Mouse (Mus musculus): Measurements from ENCODE around the gene Mcub. TPM values are rescaled to one million over a fixed set of nuclear protein-coding genes. Genes with fewer than 3 reads are reported as not detected.

Mcub gene
- polyA plus RNA-seq, 1 experiment from 2014 or later, result 2.6 TPM

- no peak overlapping the region for H3K27ac ChIP-seq
- no peaks in the 10 kb centered on the region for H3K4me1 ChIP-seq
- 76% methylated on average over 5 of the region's 5 CpGs for WGBS
- no peak for ATAC-seq (ENCODE audit: low FRiP score, low read depth)
- no peak overlapping the region for H3K4me2 ChIP-seq (replicated peaks)
- no peak overlapping the region for H3K4me3 ChIP-seq
- H3K9me3 ChIP-seq, result no peaks in the 10 kb centered on the region
- H3K9ac ChIP-seq, result no peak overlapping the region
- H3K36me3 ChIP-seq, result no peaks in the 10 kb centered on the region
- H3K27me3 ChIP-seq (replicated peaks), result no peaks in the 10 kb centered on the region
Measured at GRCm38 (mm10) chr3:129946217-129946914, 23.6 kb downstream of the Mcub start.

GRCm38 (mm10) chr3:129943813-129944212 lies 26.2 kb downstream of the Mcub start:
- Histone ChIP-seq H3K4me1 (no peaks in the 10 kb centered on the region), H3K4me2 (replicated peaks) (no peak overlapping the region), H3K27me3 (replicated peaks) (no peaks in the 10 kb centered on the region), H3K9me3 (no peaks in the 10 kb centered on the region), H3K4me3 (no peak overlapping the region), H3K36me3 (no peaks in the 10 kb centered on the region), H3K9ac (no peak overlapping the region), H3K27ac (no peak overlapping the region)
- 80% methylated on average over 4 of the region's 4 CpGs for WGBS
- no peak for ATAC-seq (ENCODE audit: low FRiP score, low read depth)

- Histone ChIP-seq H3K4me1 (no peaks in the 10 kb centered on the region), H3K36me3 (no peaks in the 10 kb centered on the region), H3K9ac (no peak overlapping the region), H3K4me3 (no peak overlapping the region), H3K9me3 (no peaks in the 10 kb centered on the region), H3K27me3 (replicated peaks) (no peaks in the 10 kb centered on the region), H3K27ac (no peak overlapping the region), H3K4me2 (replicated peaks) (no peak overlapping the region)
- no peak for ATAC-seq (ENCODE audit: low FRiP score, low read depth)
- 97% methylated on average over 1 of the region's 1 CpGs for WGBS
Measured at GRCm38 (mm10) chr3:129941291-129941690, 28.7 kb downstream of the Mcub start.

GRCm38 (mm10) chr3:129940780-129941179 lies 29.2 kb downstream of the Mcub start:
- WGBS, result 91% methylated on average over 2 of the region's 2 CpGs
- no peaks in the 10 kb centered on the region for H3K4me1 ChIP-seq
- H3K9ac ChIP-seq, result no peak overlapping the region
- no peak overlapping the region for H3K27ac ChIP-seq
- H3K4me3 ChIP-seq, result no peak overlapping the region
- ATAC-seq (ENCODE audit: low FRiP score, low read depth), result no peak
- no peaks in the 10 kb centered on the region for H3K27me3 ChIP-seq (replicated peaks)
- H3K9me3 ChIP-seq, result no peaks in the 10 kb centered on the region
- H3K36me3 ChIP-seq, result no peaks in the 10 kb centered on the region
- no peak overlapping the region for H3K4me2 ChIP-seq (replicated peaks)

- Histone ChIP-seq H3K9ac (no peak overlapping the region), H3K9me3 (no peaks in the 10 kb centered on the region), H3K36me3 (no peaks in the 10 kb centered on the region), H3K4me1 (no peaks in the 10 kb centered on the region), H3K27me3 (replicated peaks) (no peaks in the 10 kb centered on the region), H3K27ac (no peak overlapping the region), H3K4me2 (replicated peaks) (no peak overlapping the region), H3K4me3 (no peak overlapping the region)
- no peak for ATAC-seq (ENCODE audit: low FRiP score, low read depth)
- 62% methylated on average over 7 of the region's 7 CpGs for WGBS
Measured at GRCm38 (mm10) chr3:129939058-129939457, 30.9 kb downstream of the Mcub start.

- Histone ChIP-seq H3K4me2 (replicated peaks) (no peak overlapping the region), H3K27me3 (replicated peaks) (no peaks in the 10 kb centered on the region), H3K36me3 (no peaks in the 10 kb centered on the region), H3K9me3 (no peaks in the 10 kb centered on the region), H3K4me3 (no peak overlapping the region), H3K27ac (no peak overlapping the region), H3K4me1 (no peaks in the 10 kb centered on the region), H3K9ac (no peak overlapping the region)
- ATAC-seq (ENCODE audit: low FRiP score, low read depth), result no peak
- WGBS, result 50% methylated on average over 3 of the region's 3 CpGs
Measured at GRCm38 (mm10) chr3:129937848-129938247, 32.2 kb downstream of the Mcub start.

- Histone ChIP-seq H3K9ac (no peak overlapping the region), H3K4me1 (no peaks in the 10 kb centered on the region), H3K36me3 (no peaks in the 10 kb centered on the region), H3K4me2 (replicated peaks) (no peak overlapping the region), H3K27ac (no peak overlapping the region), H3K27me3 (replicated peaks) (no peaks in the 10 kb centered on the region), H3K4me3 (no peak overlapping the region), H3K9me3 (no peaks in the 10 kb centered on the region)
- 40% methylated on average over 9 of the region's 9 CpGs for WGBS
- no peak for ATAC-seq (ENCODE audit: low FRiP score, low read depth)
Measured at GRCm38 (mm10) chr3:129936561-129936960, 33.4 kb downstream of the Mcub start.

- H3K36me3 ChIP-seq, result no peaks in the 10 kb centered on the region
- WGBS, result 49% methylated on average over 4 of the region's 4 CpGs
- no peak for ATAC-seq (ENCODE audit: low FRiP score, low read depth)
- no peaks in the 10 kb centered on the region for H3K27me3 ChIP-seq (replicated peaks)
- H3K4me1 ChIP-seq, result no peaks in the 10 kb centered on the region
- no peak overlapping the region for H3K4me2 ChIP-seq (replicated peaks)
- no peaks in the 10 kb centered on the region for H3K9me3 ChIP-seq
- no peak overlapping the region for H3K27ac ChIP-seq
- H3K4me3 ChIP-seq, result no peak overlapping the region
- no peak overlapping the region for H3K9ac ChIP-seq
Measured at GRCm38 (mm10) chr3:129932443-129932842, 37.6 kb downstream of the Mcub start.

GRCm38 (mm10) chr3:129930213-129930778 lies 39.7 kb downstream of the Mcub start:
- no peak overlapping the region for H3K4me2 ChIP-seq (replicated peaks)
- H3K36me3 ChIP-seq, result no peaks in the 10 kb centered on the region
- H3K4me3 ChIP-seq, result no peak overlapping the region
- no peak overlapping the region for H3K27ac ChIP-seq
- ATAC-seq (ENCODE audit: low FRiP score, low read depth), result no peak
- no peaks in the 10 kb centered on the region for H3K27me3 ChIP-seq (replicated peaks)
- 81% methylated on average over 6 of the region's 6 CpGs for WGBS
- no peaks in the 10 kb centered on the region for H3K9me3 ChIP-seq
- H3K9ac ChIP-seq, result no peak overlapping the region
- H3K4me1 ChIP-seq, result no peaks in the 10 kb centered on the region

- Histone ChIP-seq H3K27ac (no peak overlapping the region), H3K9ac (no peak overlapping the region)
Measured at GRCm38 (mm10) chr3:129925861-129926260, 44.1 kb downstream of the Mcub start.

GRCm38 (mm10) chr3:129923581-129923980 lies 46.4 kb downstream of the Mcub start:
- Histone ChIP-seq H3K9me3 (no peaks in the 10 kb centered on the region), H3K4me3 (no peak overlapping the region), H3K4me1 (no peaks in the 10 kb centered on the region), H3K27ac (no peak overlapping the region), H3K4me2 (replicated peaks) (no peak overlapping the region), H3K9ac (no peak overlapping the region), H3K36me3 (no peaks in the 10 kb centered on the region), H3K27me3 (replicated peaks) (no peaks in the 10 kb centered on the region)
- no peak for ATAC-seq (ENCODE audit: low FRiP score, low read depth)
- 94% methylated on average over 7 of the region's 7 CpGs for WGBS

More at GRCm38 (mm10) chr3:129925861-129926260, 44.1 kb downstream of the Mcub start:
- H3K4me3 ChIP-seq, result no peak overlapping the region
- no peaks in the 10 kb centered on the region for H3K4me1 ChIP-seq
- H3K9me3 ChIP-seq, result no peaks in the 10 kb centered on the region
- H3K27me3 ChIP-seq (replicated peaks), result no peaks in the 10 kb centered on the region
- ATAC-seq (ENCODE audit: low FRiP score, low read depth), result no peak
- 95% methylated on average over 3 of the region's 3 CpGs for WGBS
- no peaks in the 10 kb centered on the region for H3K36me3 ChIP-seq
- H3K4me2 ChIP-seq (replicated peaks), result no peak overlapping the region

GRCm38 (mm10) chr3:129918434-129918833 lies 51.6 kb downstream of the Mcub start:
- Histone ChIP-seq H3K4me3 (no peak overlapping the region), H3K4me1 (no peaks in the 10 kb centered on the region), H3K4me2 (replicated peaks) (no peak overlapping the region), H3K36me3 (peaks cover 8% of the 10 kb centered on the region), H3K27ac (no peak overlapping the region), H3K9ac (no peak overlapping the region), H3K27me3 (replicated peaks) (no peaks in the 10 kb centered on the region), H3K9me3 (no peaks in the 10 kb centered on the region)
- peak; percentile 63 for ATAC-seq (ENCODE audit: low FRiP score, low read depth)
- WGBS, result 16% methylated on average over 13 of the region's 13 CpGs

- WGBS, result 84% methylated on average over 3 of the region's 3 CpGs
Measured at GRCm38 (mm10) chr3:129917424-129917823, 52.6 kb downstream of the Mcub start.

More at GRCm38 (mm10) chr3:129917424-129917823, 52.6 kb downstream of the Mcub start:
- Histone ChIP-seq H3K27me3 (replicated peaks) (no peaks in the 10 kb centered on the region), H3K27ac (no peak overlapping the region), H3K36me3 (peaks cover 8% of the 10 kb centered on the region), H3K4me2 (replicated peaks) (no peak overlapping the region), H3K9ac (no peak overlapping the region), H3K4me3 (no peak overlapping the region), H3K9me3 (no peaks in the 10 kb centered on the region), H3K4me1 (no peaks in the 10 kb centered on the region)
- ATAC-seq (ENCODE audit: low FRiP score, low read depth), result no peak

Data from neural tube, embryonic 12.5 days (tissue).